Mouse (Mus musculus) spleen, postnatal 14 days (tissue): Measurements from ENCODE around the gene Wdr47.
A peak's percentile ranks its signal among the peaks of the same experiment; 100 is the strongest.
"Not testable (repeated sequence)": the region's sequence is repeated elsewhere in the genome, so short reads cannot be mapped to it uniquely, and the experiment has no call there.

Experiments
- DNase-seq, 2 experiments: peaks; one replicate each; pipeline ENCODE4 v3.0.0; 2021 to 2022; ENCODE audit warnings: low spot score in 2 of 2

The Wdr47 gene

GRCm38 (mm10) chr3:108590786-108591529 lies at the start of gene Wdr47:
Gene Wdr47, plus strand, starts transcription at chr3:108591279.
- peak; percentile 94 to 96 for DNase-seq

DNA sequence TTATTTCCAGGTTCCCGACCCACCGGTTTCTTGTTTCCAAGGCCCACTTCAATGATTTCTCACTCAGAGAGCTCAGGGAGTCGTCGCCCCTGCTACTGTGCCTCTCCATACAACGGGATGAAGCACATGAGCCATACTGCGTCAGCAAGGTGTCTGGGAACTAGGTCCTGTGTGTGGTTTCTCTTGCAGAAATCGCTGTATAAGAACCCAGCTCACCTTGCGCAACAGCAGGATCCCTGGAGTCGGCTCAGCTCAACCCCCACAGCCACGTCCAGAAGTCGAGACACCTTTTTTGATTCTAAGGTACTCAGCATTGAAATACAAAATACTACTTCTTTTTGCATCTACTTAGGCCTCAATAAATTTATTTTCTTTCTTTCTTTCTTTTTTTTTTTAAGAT lies 48.8 kb upstream of the Wdr47 start:
- DNase-seq = no peak

DNA sequence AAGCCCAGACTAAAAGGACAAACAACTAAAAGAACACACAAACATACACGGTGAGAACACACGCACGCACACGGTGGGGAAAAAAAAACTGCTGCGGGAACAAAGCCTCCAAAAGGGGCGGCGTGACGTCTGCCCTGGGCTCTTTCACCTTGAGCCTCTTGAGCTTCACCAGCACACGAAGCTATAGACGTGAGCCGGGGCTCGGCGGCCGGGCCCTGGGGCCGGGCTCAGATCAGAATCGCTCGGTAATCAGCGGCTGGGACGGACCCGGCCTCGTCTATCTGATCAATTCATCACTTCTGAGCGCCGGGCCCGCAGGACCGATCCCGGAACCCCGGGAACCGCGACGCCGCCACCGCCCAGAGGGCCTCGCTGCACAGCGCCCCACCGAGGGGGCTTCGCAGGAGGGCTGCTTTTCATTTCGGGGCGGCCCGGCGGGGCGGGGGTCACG lies 36.9 kb upstream of the Wdr47 start:
- peak in 1 of 2 experiments; percentile 44 for DNase-seq

GRCm38 (mm10) chr3:108554587-108555312 lies 36.3 kb upstream of the Wdr47 start:
- DNase-seq = peak; percentile 79 to 93

DNA sequence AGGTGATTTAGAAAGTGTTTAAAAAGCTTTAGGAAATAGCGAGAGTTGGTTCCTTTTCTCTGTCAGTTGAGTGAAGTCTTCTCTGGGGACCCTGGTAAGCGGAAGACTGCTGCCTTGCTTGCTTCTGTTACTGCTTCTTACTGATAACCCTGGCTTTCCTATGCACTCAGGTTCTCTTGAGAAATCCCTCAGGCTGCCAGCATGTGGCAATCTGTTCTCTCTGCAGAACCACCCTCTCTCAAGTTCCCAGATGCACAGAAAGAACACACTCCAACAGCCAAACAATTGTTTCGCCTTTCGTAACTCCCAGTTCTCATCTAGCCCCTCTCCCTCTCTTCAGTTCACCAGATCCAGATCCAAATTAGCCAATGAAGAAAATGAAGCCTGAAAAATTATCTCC lies 33.2 kb upstream of the Wdr47 start:
- no peak for DNase-seq

GRCm38 (mm10) chr3:108562133-108562730 lies 28.8 kb upstream of the Wdr47 start, which contains the start of gene Tmem167b:
Gene Tmem167b, minus strand, starts transcription at chr3:108562466.
- DNase-seq = peak; percentile 88 to 94

DNA sequence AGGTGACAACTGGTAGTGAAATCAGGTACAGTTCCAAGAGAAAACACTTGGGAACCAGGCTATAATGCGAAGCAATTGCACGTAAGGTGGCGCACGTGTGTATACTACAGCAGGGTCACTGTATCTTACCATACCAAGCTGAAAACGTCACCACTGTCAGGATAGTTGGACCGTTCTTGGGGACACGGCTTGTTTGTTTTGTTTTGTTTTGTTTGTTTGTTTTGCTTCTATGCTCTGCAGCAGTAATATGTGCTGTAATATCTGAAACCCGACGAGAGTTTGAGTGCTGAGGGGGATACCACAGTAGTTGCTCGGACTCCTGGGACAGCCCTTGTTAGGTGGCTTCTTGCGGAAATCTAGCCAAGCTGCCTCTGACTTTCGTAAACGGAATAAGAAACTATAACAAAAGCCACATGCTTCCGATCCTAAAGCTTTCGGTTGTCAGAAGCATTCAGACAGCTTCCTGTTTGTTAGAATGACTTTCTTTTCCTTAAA lies 28.3 kb upstream of the Wdr47 start:
- DNase-seq = peak in 1 of 2 experiments; percentile 12

DNA sequence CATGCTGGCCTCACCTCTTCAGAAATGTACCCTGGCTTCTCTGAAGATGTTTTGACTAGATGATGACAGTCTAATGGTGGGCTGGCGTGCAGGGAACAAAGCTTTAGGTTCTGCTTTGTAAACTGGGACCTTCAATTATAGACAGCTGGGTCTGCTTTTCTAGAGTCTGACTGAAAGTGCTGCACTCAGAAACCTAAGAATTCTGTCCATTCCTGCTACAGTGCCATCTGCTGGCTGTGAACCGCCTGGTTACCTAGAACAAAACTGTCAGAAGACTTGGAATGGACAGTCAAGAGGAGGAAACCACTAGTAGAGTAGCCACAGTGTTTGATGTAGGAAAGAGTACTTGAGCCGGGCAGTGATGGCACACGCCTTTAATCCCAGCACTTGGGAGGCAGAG lies 27.8 kb upstream of the Wdr47 start:
- peak; percentile 59 to 81 for DNase-seq

- no peak for DNase-seq
These were observed 22.8 kb upstream of the Wdr47 start for GRCm38 (mm10) chr3:108567990-108568877.

DNA sequence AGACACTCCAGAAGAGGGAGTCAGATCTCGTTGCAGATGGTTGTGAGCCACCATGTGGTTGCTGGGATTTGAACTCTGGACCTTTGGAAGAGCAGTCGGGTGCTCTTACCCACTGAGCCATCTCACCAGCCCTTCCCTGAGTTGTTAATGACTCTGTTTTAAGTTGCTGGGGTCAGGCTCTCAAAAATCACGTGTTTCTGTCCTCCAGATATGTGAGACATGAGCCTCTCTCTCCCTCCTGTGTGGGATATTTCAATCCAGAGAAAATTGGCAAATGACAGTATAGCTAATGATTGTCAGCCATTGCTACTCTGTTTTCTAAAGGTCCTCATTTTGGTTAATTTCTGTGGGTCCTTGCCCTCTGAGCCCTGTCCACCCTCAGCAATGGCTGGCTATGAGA lies 21.4 kb upstream of the Wdr47 start:
- DNase-seq = not testable (repeated sequence)

GRCm38 (mm10) chr3:108570813-108571212 lies 20.3 kb upstream of the Wdr47 start:
- DNase-seq = no peak

DNA sequence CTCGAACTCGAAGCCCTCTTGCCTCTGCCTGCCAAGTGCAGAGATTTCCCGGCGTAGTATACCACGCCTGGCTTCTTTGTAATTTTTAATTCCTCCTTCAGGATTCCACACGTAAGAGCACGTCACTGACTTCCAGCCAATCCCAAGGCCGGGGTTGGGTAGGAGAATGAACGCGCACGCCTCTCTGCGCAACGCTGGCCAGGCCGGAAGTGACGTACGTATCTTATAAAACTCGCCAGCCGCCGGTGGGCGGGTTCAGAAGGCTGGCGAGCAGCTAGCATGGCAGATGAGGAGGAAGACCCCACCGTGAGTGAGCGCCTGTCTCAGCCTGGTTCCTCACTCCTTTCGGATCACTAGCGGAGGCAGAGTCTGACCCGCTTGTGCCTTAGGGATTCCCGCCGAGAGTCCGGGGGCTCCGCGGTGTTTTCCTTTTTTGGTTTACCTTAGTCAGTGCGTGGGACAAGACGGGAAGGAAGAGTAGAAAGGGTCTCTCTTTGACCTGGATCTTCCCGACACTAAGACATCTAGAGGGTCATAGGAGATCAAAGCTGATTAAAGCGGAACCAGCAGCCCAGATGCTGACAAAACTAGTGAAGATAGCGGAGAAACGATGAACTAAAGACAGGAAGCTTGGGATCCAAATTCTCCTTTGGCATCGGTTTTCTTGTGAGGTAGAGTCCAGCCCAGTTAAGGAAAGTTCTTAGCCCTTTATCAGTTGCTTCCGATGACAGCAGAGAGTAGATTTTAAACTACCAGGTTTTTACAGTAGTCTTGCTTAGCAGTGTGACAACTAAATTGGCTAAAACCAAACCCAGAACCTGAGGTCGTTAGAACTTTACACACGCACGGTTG lies 19.4 kb upstream of the Wdr47 start, which contains the start of gene Taf13:
Taf13 (plus strand) TSS at position 256 of the 852 bp plus-strand sequence.
- peak; percentile 91 to 96 for DNase-seq

- DNase-seq = no peak
These were observed 18.6 kb upstream of the Wdr47 start for GRCm38 (mm10) chr3:108572309-108573010.

DNA sequence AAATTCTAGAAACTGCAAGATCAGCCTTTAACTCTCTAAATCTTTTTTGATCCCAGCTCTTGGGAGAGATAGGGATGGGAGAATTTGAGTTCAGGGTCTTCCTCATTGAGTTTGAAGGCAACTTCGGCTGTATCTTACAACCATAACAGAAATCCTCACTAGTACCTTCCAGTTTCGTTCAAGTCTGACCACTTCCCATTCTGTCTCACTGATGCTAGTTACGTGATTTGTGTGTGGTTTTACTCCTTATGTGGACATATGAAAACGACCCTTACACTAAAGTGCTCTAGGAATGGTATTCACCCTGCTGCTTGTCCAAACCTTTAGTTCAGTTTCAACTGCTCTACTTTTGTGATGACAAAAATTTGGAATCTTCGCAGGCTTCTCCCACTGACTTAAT lies 17.1 kb upstream of the Wdr47 start:
- DNase-seq = no peak

DNA sequence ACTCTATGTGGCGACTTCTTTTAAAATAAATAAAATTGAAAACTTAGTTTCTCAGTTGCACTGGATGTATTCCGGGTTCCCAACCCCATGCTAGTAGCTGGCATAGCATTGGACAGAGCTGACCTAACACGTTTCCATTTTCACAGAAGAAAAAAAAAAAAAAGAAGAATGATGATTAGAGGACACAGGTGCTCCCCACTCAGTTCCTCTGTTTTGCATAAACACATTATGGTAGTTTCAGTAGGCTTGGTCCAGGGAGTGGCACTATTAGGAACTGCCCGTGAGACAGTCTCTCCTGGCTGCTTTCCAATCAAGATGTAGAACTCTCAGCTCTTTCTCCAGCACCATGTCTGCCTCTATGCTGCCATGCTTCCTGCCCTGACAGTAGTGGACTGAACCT lies 6.5 kb upstream of the Wdr47 start:
- DNase-seq = no peak

- no peak for DNase-seq
These were observed 2.6 kb upstream of the Wdr47 start for GRCm38 (mm10) chr3:108588446-108588845.

DNA sequence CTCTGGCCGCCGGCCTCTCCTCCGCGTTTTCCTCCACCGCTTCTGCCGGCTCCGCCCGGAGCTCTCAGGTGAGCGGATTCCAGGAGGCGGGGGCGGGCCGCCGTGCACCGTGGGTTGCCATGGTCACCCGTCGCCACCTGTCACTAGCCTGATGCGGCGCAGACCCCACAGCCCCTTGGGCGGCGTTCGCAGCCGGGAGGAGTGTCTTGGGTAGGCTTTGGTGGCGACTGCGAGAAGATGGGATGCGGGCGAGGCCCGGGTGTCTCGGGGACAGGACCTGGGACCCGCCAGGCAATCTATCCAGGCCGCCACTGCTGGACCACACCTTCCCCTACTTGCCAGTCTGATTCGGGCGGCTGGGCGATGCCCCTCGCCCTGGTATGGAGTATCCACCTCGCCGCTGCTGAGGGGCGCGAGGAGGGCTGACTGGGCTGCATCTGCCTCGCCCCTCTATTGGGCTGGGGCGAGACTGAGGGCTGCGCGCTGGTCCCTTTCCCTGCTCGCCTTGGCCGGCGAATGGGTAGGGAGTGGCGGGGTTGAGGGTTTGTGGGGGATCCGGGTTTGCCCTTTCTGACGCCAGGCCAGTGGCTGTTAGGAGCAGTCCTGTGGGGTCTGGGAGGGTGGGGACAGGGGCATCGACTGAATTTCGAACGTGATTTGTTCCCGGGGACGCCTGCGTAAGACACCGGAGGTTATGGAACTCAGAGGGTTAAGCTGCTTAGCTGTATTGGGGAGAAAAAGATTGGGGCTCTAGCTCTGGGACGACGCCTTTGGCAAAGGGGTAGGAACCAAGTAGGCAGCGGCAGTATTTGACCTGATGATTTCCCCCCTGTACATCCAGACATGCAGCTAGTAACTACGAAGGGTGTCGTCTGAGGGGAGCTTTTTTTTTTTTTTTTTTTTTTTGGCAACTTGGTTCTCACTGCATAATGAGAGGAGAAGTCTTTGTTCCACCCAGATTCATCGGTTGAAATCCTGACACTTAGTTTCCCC lies 747 bp downstream of the Wdr47 start:
- DNase-seq = no peak

DNA sequence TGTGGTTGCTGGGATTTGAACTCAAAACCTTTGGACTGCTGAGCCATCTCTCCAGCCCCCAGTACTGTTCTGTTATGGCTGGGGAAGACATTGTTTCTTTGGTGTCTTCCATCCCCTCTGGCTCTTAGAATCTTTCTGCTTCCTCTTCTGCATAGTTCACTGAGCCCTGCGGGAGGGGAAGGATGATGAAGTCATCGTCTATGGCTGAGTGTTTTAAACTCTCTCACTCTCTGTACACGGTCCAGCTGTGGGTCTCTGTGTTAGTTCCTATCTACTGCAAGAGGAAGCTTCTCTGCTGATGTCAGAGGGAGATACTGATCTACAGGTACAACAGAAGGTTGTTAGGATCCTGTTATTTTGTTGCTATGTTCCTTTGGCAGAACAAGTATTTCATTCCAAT lies 17.8 kb downstream of the Wdr47 start:
- no peak for DNase-seq
